Mouse (Mus musculus) G1E (cell line): ENCODE data around the gene Pigl.

Source experiments
- CTCF ChIP-seq: IDR thresholded peaks from 2 replicates; pipeline ENCODE4 v1.5.1; 2012; ENCODE audit warnings: low read depth, low read length, inconsistent platforms, mixed read lengths
- GATA1 ChIP-seq: IDR thresholded peaks from 2 replicates; pipeline ENCODE4 v1.6.1; 2012; ENCODE audit warnings: borderline replicate concordance, low read length, inconsistent platforms, mixed read lengths
- POLR2AphosphoS5 ChIP-seq: IDR thresholded peaks from 2 replicates; pipeline ENCODE4 v1.6.1; 2012; ENCODE audit warnings: low read depth, low read length, inconsistent platforms; ENCODE audit not compliant: insufficient replicate concordance
- TAL1 ChIP-seq: conservative IDR thresholded peaks from 2 replicates; pipeline ENCODE4 v1.6.1; 2012; ENCODE audit warnings: low read depth, low read length, inconsistent platforms, mixed read lengths

DNA sequence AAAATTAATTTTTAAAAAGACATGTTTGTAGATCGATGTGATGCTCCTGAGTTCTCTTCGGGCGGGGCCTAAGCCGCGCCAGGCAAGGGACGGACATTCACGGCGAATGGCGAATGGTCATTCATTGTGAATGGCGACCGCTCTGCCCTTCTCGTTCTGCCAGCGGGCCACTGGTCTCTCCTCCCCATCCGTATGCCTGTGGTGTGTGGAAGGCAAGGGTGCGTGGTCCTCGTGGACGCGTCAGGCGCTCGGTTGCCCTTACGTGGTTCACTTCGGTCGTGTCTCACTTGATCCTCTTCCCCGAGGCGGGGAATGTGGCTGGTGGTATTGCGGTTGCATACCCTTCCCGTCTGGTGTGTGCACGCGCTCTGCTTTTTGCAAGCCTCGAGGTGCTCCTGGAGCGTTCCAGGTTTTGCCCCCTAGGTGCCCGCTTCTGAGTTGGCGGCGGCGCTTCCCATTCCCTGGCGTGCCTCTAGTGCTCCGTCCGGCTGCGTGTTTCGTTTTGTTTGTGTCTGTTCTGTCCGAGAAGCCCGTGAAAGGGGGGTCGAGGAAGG, 102.3 kb downstream of the Pigl start:
- TF ChIP-seq GATA1 (no peak), CTCF (no peak), TAL1 (no peak), POLR2AphosphoS5 (no peak)
